Mouse (Mus musculus): Measurements from ENCODE around the gene Psmc3ip.

The Psmc3ip gene

DNA sequence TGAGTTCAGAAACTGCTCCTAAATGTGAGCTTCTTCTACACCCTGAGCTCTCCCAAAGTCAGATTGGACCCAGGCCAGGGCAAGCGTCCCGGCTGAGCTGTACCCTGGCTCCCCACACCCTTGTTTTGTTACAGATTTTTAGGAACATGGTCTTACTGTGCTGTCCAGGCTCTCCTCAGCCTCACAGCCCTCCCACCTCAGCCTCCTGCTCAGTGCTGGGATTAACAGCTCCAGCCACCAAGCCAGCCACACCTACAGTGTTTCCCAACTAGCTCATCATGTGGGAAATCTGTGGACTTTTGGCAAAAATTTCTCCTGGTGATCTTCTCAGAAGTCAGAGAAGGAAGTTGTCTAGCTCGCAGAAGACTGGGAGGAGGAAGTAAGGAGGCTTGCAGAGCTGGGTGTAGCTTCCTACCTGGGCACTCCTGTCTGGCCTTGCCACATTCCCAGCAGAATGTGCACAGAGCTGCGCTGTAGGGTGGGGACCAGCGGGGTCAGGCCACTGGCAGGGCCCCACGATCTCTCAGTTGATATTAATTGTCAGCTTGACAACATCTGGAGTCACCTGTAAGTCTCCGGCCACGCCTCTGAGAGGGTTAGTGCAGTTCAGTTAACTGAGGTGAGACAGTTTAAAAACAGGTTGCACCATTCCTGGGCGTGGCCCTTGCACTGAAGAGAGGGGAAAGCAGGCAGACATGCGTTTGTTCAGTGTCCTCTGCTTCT lies 42.3 kb downstream of the Psmc3ip start:
- DNase-seq (ENCODE audit: low spot score in 2 of 2), result no peak

DNA sequence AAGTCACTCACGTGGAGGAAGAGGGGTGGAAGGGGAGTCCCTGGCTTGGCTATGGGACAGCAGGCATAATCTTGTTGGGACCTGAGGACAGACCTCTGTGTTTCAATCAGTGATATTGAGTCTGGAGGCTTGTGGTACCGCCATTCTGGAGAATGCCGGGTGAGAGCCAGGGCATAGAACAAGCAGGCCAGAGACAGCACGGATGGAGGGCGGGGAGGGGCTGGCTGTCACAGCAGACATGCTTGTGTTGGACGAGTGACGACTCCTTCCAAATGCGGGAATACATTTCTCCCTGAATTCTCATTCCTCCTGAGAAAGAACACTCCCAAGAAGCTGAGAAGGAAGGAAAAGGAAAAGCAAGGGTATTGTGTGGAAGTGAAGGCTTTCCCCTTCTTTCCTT lies 43.6 kb downstream of the Psmc3ip start:
- DNase-seq (ENCODE audit: low spot score in 2 of 2), result no peak

DNA sequence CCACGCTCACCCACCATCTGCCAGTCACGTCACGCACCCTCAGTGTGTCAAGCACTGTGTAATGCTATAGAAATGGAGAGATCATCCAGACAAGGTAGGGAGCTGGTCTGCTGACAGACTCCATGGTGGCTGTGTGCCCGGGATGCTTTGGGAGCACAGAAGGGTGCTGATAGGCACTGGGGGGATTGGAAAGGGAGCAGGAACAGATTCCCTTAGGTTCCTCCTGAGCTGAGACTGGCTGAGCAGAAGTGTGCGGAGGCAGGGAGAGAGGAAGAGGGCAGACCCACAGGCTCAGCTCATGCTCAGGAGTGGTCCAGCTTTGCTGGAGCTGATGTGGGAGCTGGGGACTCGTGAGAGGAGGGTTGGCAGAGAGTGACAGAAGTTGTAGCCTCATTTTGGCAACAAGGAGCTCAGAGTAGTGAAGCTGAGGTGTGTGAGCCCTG lies 44.2 kb downstream of the Psmc3ip start:
- DNase-seq (ENCODE audit: low spot score in 2 of 2), result no peak

DNA sequence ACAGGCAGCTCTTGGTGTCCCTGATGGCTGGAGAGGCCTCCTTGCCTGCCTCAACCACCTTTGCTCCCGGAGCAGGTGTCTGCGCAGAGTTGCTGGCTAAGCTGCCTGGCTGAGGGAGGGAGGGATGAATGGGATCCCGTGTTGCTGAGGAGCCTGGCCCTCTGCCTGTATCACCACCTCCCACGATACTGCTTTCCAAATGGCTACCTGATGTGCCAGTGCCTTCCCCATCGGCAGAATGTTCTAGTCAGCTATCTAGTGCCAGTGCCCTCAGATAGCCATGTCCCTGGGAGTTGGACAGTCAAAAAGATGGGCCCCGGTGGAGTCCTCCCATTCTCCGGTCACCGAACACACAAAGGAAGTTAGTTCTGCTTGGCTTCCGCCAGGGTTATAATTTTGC lies 44.9 kb downstream of the Psmc3ip start:
- DNase-seq (ENCODE audit: low spot score in 2 of 2), result no peak

DNA sequence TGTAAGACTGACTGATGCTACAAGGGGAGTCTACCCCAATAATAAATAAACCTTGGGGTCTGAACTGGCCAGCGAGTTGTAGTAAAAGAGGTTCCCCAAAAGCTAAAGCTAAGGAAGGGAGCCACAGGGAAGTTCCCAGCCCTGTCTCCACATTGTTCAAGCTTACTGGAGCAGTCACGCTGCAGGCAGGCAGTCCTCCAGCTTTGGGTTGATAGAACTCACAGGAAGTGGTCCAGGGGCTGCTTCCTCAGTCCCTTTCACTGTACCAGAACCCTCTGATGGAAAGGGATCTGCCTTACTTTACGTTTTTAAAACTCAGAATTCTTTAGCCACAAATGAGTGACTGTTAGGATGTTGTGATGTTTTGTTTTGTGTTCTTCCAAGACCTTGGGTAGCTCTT lies 47.7 kb downstream of the Psmc3ip start:
- DNase-seq (ENCODE audit: low spot score in 2 of 2), result no peak

DNA sequence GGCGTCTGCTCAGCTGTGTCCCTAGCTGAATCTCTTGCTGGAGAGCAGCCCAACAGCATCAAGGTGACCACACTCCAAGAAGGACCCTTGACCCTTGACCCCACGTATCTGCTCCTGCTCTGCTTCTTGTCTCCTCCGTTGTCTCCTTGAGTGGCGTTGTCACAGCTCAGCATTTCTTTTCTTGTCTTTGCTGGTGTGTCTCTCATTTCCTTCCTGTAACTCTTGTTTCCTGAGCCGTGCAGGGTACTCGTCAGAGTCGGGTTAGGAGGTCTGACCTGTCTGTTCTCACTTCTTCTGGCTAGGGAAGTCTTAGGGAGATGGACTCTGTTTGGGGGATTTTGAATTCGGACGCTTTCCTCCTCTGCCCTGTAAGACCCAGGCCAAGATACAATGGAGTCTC lies 48.8 kb downstream of the Psmc3ip start:
- DNase-seq (ENCODE audit: low spot score in 2 of 2), result no peak

DNA sequence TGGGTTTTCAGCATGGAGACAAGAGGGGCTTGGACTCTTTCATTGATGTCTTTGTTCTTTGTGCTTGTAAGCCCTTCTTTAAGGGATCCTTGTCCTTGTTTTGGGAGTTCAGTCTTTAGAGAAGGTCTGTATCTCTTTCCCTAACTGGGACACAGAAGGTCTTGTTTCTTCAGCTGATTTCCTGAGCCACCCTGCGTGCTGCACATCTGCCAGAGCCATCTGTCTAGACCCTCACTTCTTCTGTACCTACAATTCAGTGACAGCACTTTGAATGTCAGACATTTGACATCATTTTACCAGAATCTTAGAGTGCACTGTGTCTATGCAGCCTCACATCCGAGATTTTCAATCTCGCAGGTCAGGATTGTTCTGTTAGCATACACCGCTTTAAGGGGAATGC lies 49.4 kb downstream of the Psmc3ip start:
- no peak for DNase-seq (ENCODE audit: low spot score in 2 of 2)
